Mouse (Mus musculus) small intestine, adult 2 months (tissue): Measurements from ENCODE around the gene Git2.

Experiments
- CTCF ChIP-seq: fragments of 200-500 bp; IDR thresholded peaks from 2 replicates; pipeline ENCODE4 v1.5.1; 2012; ENCODE audit warnings: low read depth, mild to moderate bottlenecking, control low read depth, inconsistent platforms, low read length, moderate library complexity, mixed read lengths; ENCODE audit not compliant: insufficient replicate concordance, insufficient read length; ENCODE audit errors: extremely low read depth
- POLR2A ChIP-seq: fragments of 200-500 bp; IDR thresholded peaks from 2 replicates; pipeline ENCODE4 v1.6.1; 2012; ENCODE audit warnings: low read depth, mild to moderate bottlenecking, control low read depth, inconsistent platforms, low read length, moderate library complexity

DNA sequence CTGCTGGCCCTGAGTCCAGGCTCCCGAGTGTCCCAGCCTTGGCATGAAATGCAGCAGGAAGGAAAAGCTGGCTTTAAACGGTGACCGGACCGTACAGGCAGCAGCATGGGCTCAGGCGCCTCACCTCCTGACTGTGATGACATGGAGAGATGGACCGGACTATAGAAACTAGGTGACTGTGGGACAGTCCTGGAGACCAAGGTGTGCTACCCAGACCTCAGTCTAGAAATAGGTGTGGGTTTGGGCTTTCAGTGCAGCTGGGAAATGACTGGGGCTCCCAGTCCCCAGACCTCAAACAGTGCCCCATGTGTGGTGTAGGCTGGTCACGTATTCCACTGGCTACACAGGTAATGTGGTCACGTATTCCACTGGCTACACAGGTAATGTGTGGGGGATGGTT is 31.3 kb upstream of the Git2 start:
- TF ChIP-seq CTCF (no peak), POLR2A (no peak)
